Mouse (Mus musculus) erythroid progenitor cell, adult 5-6 weeks (primary cell): ENCODE results near the gene 2300003K06Rik. TPM values are rescaled to one million over a fixed set of nuclear protein-coding genes. Genes with fewer than 3 reads are reported as not detected.
"Not testable (repeated sequence)": the region's sequence is repeated elsewhere in the genome, so short reads cannot be mapped to it uniquely, and the experiment has no call there.

ENCODE experiments used
- ATAC-seq: replicated peaks from 2 replicates; pipeline ENCODE4 v1.8.0; 2016; ENCODE audit warnings: moderate number of reproducible peaks, mild to moderate bottlenecking, moderate TSS enrichment, inconsistent platforms; ENCODE audit not compliant: poor library complexity, low FRiP score, severe bottlenecking
- total RNA-seq, 2 experiments: library from RNA; stranded (forward) in 1 of 2; stranded (reverse) in 1 of 2; fragments of 150-400 nt in 1 of 2; fragments of 186-747, 209-891 nt in 1 of 2; gene quantifications; 2 replicates each; pipeline versions ENCODE4 v1.2.3 to v1.2.4; 2015 to 2017; ENCODE audit warnings: low replicate concordance in 2 of 2

Gene 2300003K06Rik
- total RNA-seq (2015; ENCODE audit: low replicate concordance) (not detected in 2 replicates), total RNA-seq (2017; ENCODE audit: low replicate concordance) (not detected in 2 replicates)

- no peak for ATAC-seq
Observed at GRCm38 (mm10) chr11:99837966-99838365, at the start of gene 2300003K06Rik. TSS of gene 2300003K06Rik (minus strand) at chr11:99838066.

GRCm38 (mm10) chr11:99878887-99879286, 41.0 kb upstream of the 2300003K06Rik start, which contains the start of gene Gm11567:
TSS of gene Gm11567 (plus strand) at chr11:99879187.
- ATAC-seq = not testable (repeated sequence)

DNA sequence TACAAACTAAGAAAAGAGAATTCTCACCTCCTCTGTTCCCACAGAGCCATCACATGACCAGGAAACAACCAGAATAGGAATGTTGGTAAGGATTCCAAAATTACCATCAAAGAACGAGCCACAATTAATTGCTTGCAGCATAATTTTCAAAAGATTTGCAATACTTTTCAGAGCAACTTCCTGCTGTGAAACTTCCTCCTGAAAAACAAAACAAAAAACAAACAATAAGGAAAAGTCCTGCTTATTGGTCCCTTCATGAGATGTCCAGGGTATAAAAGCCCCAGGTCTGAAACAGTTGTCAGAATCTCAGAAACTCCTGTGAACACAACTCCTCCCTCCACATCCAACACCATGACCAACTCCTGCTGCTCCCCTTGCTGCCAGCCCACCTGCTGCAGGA, 35.2 kb upstream of the 2300003K06Rik start, which contains the start of gene Krtap9-1:
Gene Krtap9-1, plus strand, starts transcription at position 301 of the 400 bp plus-strand sequence.
- not testable (repeated sequence) for ATAC-seq

DNA sequence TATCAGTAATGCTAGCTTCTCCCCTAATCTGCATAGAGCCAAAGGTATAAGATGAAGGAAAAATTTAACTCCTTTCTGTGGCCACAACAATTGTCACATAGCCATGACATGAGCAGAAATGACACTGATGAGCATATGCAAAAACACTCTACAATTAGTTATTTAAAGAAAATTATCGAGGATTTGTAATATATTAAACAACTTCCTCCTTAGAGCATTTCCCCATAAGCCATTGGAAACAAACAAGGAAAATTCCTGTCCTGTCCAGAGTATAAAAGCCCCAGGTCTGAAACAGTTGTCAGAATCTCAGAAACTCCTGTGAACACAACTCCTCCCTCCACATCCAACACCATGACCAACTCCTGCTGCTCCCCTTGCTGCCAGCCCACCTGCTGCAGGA, 26.3 kb upstream of the 2300003K06Rik start, which contains the start of gene Gm11559:
Gene Gm11559, plus strand, starts transcription at position 301 of the 400 bp plus-strand sequence.
- ATAC-seq = not testable (repeated sequence)

GRCm38 (mm10) chr11:99858761-99859160, 20.9 kb upstream of the 2300003K06Rik start:
- no peak for ATAC-seq

GRCm38 (mm10) chr11:99857617-99858016, 19.8 kb upstream of the 2300003K06Rik start, which contains the start of gene Gm11568:
TSS of gene Gm11568 (plus strand) at chr11:99857917.
- ATAC-seq = no peak

- no peak for ATAC-seq
Observed at GRCm38 (mm10) chr11:99854121-99854520, 16.3 kb upstream of the 2300003K06Rik start.

- no peak for ATAC-seq
Observed at GRCm38 (mm10) chr11:99851508-99851907, 13.6 kb upstream of the 2300003K06Rik start, which contains the start of gene Krtap4-16. TSS of gene Krtap4-16 (minus strand) at chr11:99851608.

DNA sequence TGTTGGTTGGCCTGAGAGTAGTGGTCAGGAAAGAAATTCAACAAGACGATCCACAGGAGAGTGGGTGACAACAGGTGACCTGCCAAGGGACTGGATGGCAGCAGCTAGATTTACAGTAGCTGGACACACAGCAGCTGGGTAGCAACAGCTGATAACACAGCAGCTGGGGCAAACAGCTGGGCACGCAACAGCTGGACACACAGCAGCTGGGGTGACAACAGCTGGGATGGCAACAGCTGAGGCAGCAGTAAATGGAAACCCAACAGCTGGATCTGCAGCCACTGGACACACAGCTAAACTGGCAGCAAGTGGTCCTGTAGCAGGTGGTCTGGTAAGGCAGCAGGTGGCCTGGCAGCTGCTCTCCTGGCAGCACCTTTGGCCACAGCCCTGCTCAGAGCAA, 8.9 kb upstream of the 2300003K06Rik start:
- ATAC-seq = no peak

GRCm38 (mm10) chr11:99842185-99842584, 4.3 kb upstream of the 2300003K06Rik start:
- ATAC-seq = no peak

- ATAC-seq = not testable (repeated sequence)
Observed at GRCm38 (mm10) chr11:99815566-99815965, 22.3 kb downstream of the 2300003K06Rik start, which contains the start of gene Gm11564. TSS of gene Gm11564 (minus strand) at chr11:99815666.

GRCm38 (mm10) chr11:99809792-99810191, 28.1 kb downstream of the 2300003K06Rik start, which contains the start of gene Krtap4-13:
TSS of gene Krtap4-13 (minus strand) at chr11:99809892.
- not testable (repeated sequence) for ATAC-seq

DNA sequence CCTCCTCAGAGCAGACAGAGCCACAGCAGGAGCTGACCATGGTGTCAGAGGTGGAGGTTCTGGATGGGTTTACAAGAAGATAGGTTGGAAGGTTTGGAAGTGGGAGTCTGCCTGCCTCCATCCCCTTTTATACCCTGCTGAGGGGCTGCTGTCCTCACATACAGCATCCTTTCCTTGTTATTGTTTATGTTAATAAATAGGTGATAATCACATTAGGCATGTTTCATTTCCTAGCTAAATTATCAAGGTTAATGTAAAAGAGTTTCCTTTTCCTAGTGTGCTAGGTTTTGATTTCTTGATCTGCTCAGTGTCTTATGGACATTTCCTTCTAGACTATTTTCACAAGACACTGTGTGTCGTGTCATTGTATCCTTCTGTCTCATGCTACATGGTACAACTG, 33.5 kb downstream of the 2300003K06Rik start, which contains the start of gene Gm11554:
Gene Gm11554, minus strand, starts transcription at position 101 of the 400 bp plus-strand sequence.
- ATAC-seq = not testable (repeated sequence)

DNA sequence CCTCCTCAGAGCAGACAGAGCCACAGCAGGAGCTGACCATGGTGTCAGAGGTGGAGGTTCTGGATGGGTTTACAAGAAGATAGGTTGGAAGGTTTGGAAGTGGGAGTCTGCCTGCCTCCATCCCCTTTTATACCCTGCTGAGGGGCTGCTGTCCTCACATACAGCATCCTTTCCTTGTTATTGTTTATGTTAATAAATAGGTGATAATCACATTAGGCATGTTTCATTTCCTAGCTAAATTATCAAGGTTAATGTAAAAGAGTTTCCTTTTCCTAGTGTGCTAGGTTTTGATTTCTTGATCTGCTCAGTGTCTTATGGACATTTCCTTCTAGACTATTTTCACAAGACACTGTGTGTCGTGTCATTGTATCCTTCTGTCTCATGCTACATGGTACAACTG, 39.0 kb downstream of the 2300003K06Rik start, which contains the start of gene Gm11569:
Gene Gm11569, minus strand, starts transcription at position 101 of the 400 bp plus-strand sequence.
- ATAC-seq = not testable (repeated sequence)

DNA sequence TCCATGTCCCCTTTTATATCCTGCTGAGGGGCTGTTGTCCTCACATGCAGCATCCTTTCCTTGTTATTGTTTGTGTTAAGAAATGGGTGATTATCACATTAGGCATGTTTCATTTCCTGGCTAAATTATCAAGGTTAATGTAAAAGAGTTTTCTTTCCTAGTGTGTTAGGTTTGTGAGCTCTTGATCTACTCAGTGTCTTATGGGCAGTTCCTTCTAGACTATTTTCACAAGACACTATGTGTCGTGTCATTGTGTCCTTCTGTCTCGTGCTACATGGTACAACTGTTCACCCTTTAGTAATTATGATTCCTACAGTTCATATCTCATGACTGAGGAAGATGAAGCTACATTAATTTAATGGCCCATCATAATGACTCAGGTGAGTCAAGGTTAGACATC, 44.5 kb downstream of the 2300003K06Rik start, which contains the start of gene Gm11596:
Gene Gm11596, minus strand, starts transcription at position 101 of the 400 bp plus-strand sequence.
- ATAC-seq = no peak

Other genes with a start within 250 kb of the 2300003K06Rik start
Only the 30 nearest of the 38 such genes appear.
- gene Krtap4-2, start 203.0 kb downstream of the 2300003K06Rik start, total RNA-seq (2015; ENCODE audit: low replicate concordance) = not detected in 2 replicates
- gene Krtap4-2, start 203.0 kb downstream of the 2300003K06Rik start, total RNA-seq (2017; ENCODE audit: low replicate concordance) = not detected in 2 replicates
- gene Krtap4-7, start 194.0 kb downstream of the 2300003K06Rik start, total RNA-seq (2015; ENCODE audit: low replicate concordance) = not detected in 2 replicates
- gene Krtap4-7, start 194.0 kb downstream of the 2300003K06Rik start, total RNA-seq (2017; ENCODE audit: low replicate concordance) = not detected in 2 replicates
- gene Gm11555, start 187.8 kb downstream of the 2300003K06Rik start, total RNA-seq (2015; ENCODE audit: low replicate concordance) = not detected in 2 replicates
- gene Gm11555, start 187.8 kb downstream of the 2300003K06Rik start, total RNA-seq (2017; ENCODE audit: low replicate concordance) = not detected in 2 replicates
- not detected in 2 replicates for gene Gm11563, start 179.1 kb downstream of the 2300003K06Rik start, total RNA-seq (2015; ENCODE audit: low replicate concordance)
- gene Gm11563, start 179.1 kb downstream of the 2300003K06Rik start, total RNA-seq (2017; ENCODE audit: low replicate concordance) = not detected in 2 replicates
- gene Krtap4-6, start 172.1 kb downstream of the 2300003K06Rik start, total RNA-seq (2015; ENCODE audit: low replicate concordance) = not detected in 2 replicates
- not detected in 2 replicates for gene Krtap4-6, start 172.1 kb downstream of the 2300003K06Rik start, total RNA-seq (2017; ENCODE audit: low replicate concordance)
- gene Gm14190, start 147.3 kb downstream of the 2300003K06Rik start, total RNA-seq (2015; ENCODE audit: low replicate concordance) = not detected in 2 replicates
- gene Gm14190, start 147.3 kb downstream of the 2300003K06Rik start, total RNA-seq (2017; ENCODE audit: low replicate concordance) = not detected in 2 replicates
- not detected in 2 replicates for gene Gm14180, start 103.8 kb downstream of the 2300003K06Rik start, total RNA-seq (2015; ENCODE audit: low replicate concordance)
- gene Gm14180, start 103.8 kb downstream of the 2300003K06Rik start, total RNA-seq (2017; ENCODE audit: low replicate concordance) = not detected in 2 replicates
- gene Gm11595, start 65.2 kb downstream of the 2300003K06Rik start, total RNA-seq (2015; ENCODE audit: low replicate concordance) = not detected in 2 replicates
- not detected in 2 replicates for gene Gm11595, start 65.2 kb downstream of the 2300003K06Rik start, total RNA-seq (2017; ENCODE audit: low replicate concordance)
- not detected in 2 replicates for gene Krtap4-8, start 57.4 kb downstream of the 2300003K06Rik start, total RNA-seq (2015; ENCODE audit: low replicate concordance)
- gene Krtap4-8, start 57.4 kb downstream of the 2300003K06Rik start, total RNA-seq (2017; ENCODE audit: low replicate concordance) = not detected in 2 replicates
- not detected in 2 replicates for gene Krtap4-9, start 52.9 kb downstream of the 2300003K06Rik start, total RNA-seq (2015; ENCODE audit: low replicate concordance)
- not detected in 2 replicates for gene Krtap4-9, start 52.9 kb downstream of the 2300003K06Rik start, total RNA-seq (2017; ENCODE audit: low replicate concordance)
- gene Gm11596, start 44.6 kb downstream of the 2300003K06Rik start, total RNA-seq (2015; ENCODE audit: low replicate concordance) = not detected in 2 replicates
- gene Gm11596, start 44.6 kb downstream of the 2300003K06Rik start, total RNA-seq (2017; ENCODE audit: low replicate concordance) = not detected in 2 replicates
- gene Gm11569, start 39.1 kb downstream of the 2300003K06Rik start, total RNA-seq (2015; ENCODE audit: low replicate concordance) = not detected in 2 replicates
- not detected in 2 replicates for gene Gm11569, start 39.1 kb downstream of the 2300003K06Rik start, total RNA-seq (2017; ENCODE audit: low replicate concordance)
- not detected in 2 replicates for gene Gm11554, start 33.6 kb downstream of the 2300003K06Rik start, total RNA-seq (2015; ENCODE audit: low replicate concordance)
- not detected in 2 replicates for gene Gm11554, start 33.6 kb downstream of the 2300003K06Rik start, total RNA-seq (2017; ENCODE audit: low replicate concordance)
- not detected in 2 replicates for gene Krtap4-13, start 28.2 kb downstream of the 2300003K06Rik start, total RNA-seq (2015; ENCODE audit: low replicate concordance)
- not detected in 2 replicates for gene Krtap4-13, start 28.2 kb downstream of the 2300003K06Rik start, total RNA-seq (2017; ENCODE audit: low replicate concordance)
- not detected in 2 replicates for gene Gm11564, start 22.4 kb downstream of the 2300003K06Rik start, total RNA-seq (2015; ENCODE audit: low replicate concordance)
- not detected in 2 replicates for gene Gm11564, start 22.4 kb downstream of the 2300003K06Rik start, total RNA-seq (2017; ENCODE audit: low replicate concordance)
- gene Krtap4-16, start 13.5 kb upstream of the 2300003K06Rik start, total RNA-seq (2015; ENCODE audit: low replicate concordance) = not detected in 2 replicates
- gene Krtap4-16, start 13.5 kb upstream of the 2300003K06Rik start, total RNA-seq (2017; ENCODE audit: low replicate concordance) = not detected in 2 replicates
- not detected in 2 replicates for gene Gm11568, start 19.9 kb upstream of the 2300003K06Rik start, total RNA-seq (2015; ENCODE audit: low replicate concordance)
- gene Gm11568, start 19.9 kb upstream of the 2300003K06Rik start, total RNA-seq (2017; ENCODE audit: low replicate concordance) = not detected in 2 replicates
- gene Gm11559, start 26.4 kb upstream of the 2300003K06Rik start, total RNA-seq (2015; ENCODE audit: low replicate concordance) = not detected in 2 replicates
- gene Gm11559, start 26.4 kb upstream of the 2300003K06Rik start, total RNA-seq (2017; ENCODE audit: low replicate concordance) = not detected in 2 replicates
- gene Krtap9-1, start 35.3 kb upstream of the 2300003K06Rik start, total RNA-seq (2015; ENCODE audit: low replicate concordance) = not detected in 2 replicates
- not detected in 2 replicates for gene Krtap9-1, start 35.3 kb upstream of the 2300003K06Rik start, total RNA-seq (2017; ENCODE audit: low replicate concordance)
- gene Gm11567, start 41.1 kb upstream of the 2300003K06Rik start, total RNA-seq (2015; ENCODE audit: low replicate concordance) = not detected in 2 replicates
- gene Gm11567, start 41.1 kb upstream of the 2300003K06Rik start, total RNA-seq (2017; ENCODE audit: low replicate concordance) = not detected in 2 replicates
- not detected in 2 replicates for gene Krtap31-1, start 69.9 kb upstream of the 2300003K06Rik start, total RNA-seq (2015; ENCODE audit: low replicate concordance)
- not detected in 2 replicates for gene Krtap31-1, start 69.9 kb upstream of the 2300003K06Rik start, total RNA-seq (2017; ENCODE audit: low replicate concordance)
- gene Gm11565, start 76.7 kb upstream of the 2300003K06Rik start, total RNA-seq (2015; ENCODE audit: low replicate concordance) = not detected in 2 replicates
- gene Gm11565, start 76.7 kb upstream of the 2300003K06Rik start, total RNA-seq (2017; ENCODE audit: low replicate concordance) = not detected in 2 replicates
- gene Krtap31-2, start 98.2 kb upstream of the 2300003K06Rik start, total RNA-seq (2015; ENCODE audit: low replicate concordance) = not detected in 2 replicates
- gene Krtap31-2, start 98.2 kb upstream of the 2300003K06Rik start, total RNA-seq (2017; ENCODE audit: low replicate concordance) = not detected in 2 replicates
- not detected in 2 replicates for gene Krtap9-5, start 110.4 kb upstream of the 2300003K06Rik start, total RNA-seq (2015; ENCODE audit: low replicate concordance)
- not detected in 2 replicates for gene Krtap9-5, start 110.4 kb upstream of the 2300003K06Rik start, total RNA-seq (2017; ENCODE audit: low replicate concordance)
- gene Krtap29-1, start 141.0 kb upstream of the 2300003K06Rik start, total RNA-seq (2015; ENCODE audit: low replicate concordance) = not detected in 2 replicates
- not detected in 2 replicates for gene Krtap29-1, start 141.0 kb upstream of the 2300003K06Rik start, total RNA-seq (2017; ENCODE audit: low replicate concordance)
- gene Krtap16-1, start 148.5 kb upstream of the 2300003K06Rik start, total RNA-seq (2015; ENCODE audit: low replicate concordance) = not detected in 2 replicates
- gene Krtap16-1, start 148.5 kb upstream of the 2300003K06Rik start, total RNA-seq (2017; ENCODE audit: low replicate concordance) = not detected in 2 replicates
- gene Krtap17-1, start 155.9 kb upstream of the 2300003K06Rik start, total RNA-seq (2015; ENCODE audit: low replicate concordance) = not detected in 2 replicates
- not detected in 2 replicates for gene Krtap17-1, start 155.9 kb upstream of the 2300003K06Rik start, total RNA-seq (2017; ENCODE audit: low replicate concordance)
- not detected in 2 replicates for gene Krt33a, start 178.1 kb upstream of the 2300003K06Rik start, total RNA-seq (2015; ENCODE audit: low replicate concordance)
- gene Krt33a, start 178.1 kb upstream of the 2300003K06Rik start, total RNA-seq (2017; ENCODE audit: low replicate concordance) = not detected in 2 replicates
- not detected in 2 replicates for gene Krt33b, start 191.8 kb upstream of the 2300003K06Rik start, total RNA-seq (2015; ENCODE audit: low replicate concordance)
- gene Krt33b, start 191.8 kb upstream of the 2300003K06Rik start, total RNA-seq (2017; ENCODE audit: low replicate concordance) = not detected in 2 replicates
- not detected in 2 replicates for gene Krt34, start 203.5 kb upstream of the 2300003K06Rik start, total RNA-seq (2015; ENCODE audit: low replicate concordance)
- not detected in 2 replicates for gene Krt34, start 203.5 kb upstream of the 2300003K06Rik start, total RNA-seq (2017; ENCODE audit: low replicate concordance)